ENCODE assay signal across 9 mouse cellular contexts in genomic region chr2:73605077-73605476, GRCm38 (mm10). TPM values are rescaled to one million over a fixed set of nuclear protein-coding genes. Genes with fewer than 3 reads are reported as not detected.
A peak's percentile ranks its signal among the peaks of the same experiment; 100 is the strongest.
DNase-seq lines count a peak whose midpoint lies in the region; ATAC-seq lines count a peak whose summit lies in the region.
"Had no signal": no experiment of that assay in that cellular context is flagged by ENCODE, and none has a peak within 500 bp of the region (broad histone marks: within the 10 kb centered on the region; RNA-seq: fewer than 3 reads in every experiment).

No protein-coding gene starts in this region.

- H3K27me3 ChIP-seq in midbrain, embryonic 14.5 days (ENCODE audit: control insufficient read depth, insufficient read depth, low read length): no peaks in the 10 kb centered on the region

- no peak overlapping the region for H3K9ac ChIP-seq in midbrain, embryonic 14.5 days (replicated peaks; ENCODE audit: low read length)

- peak; percentile 55 for DNase-seq in adrenal gland, adult 2 months
- DNase-seq in adrenal gland, adult 18-20 months (ENCODE audit: low spot score in 2 of 2): no peak
- peak; percentile 16 for DNase-seq in adrenal gland, postnatal 25 days
- peak; percentile 58 to 79 for DNase-seq in kidney, postnatal 25 days
- peak; percentile 61 for DNase-seq in midbrain, embryonic 14.5 days
- DNase-seq in gastrocnemius, adult 18-20 months (ENCODE audit: low spot score): no peak
- no peak for DNase-seq in thymus, postnatal 14 days
- DNase-seq in thymus, postnatal 10 days (ENCODE audit: low spot score in 2 of 2): no peak

- H3K9me3 ChIP-seq in midbrain, embryonic 14.5 days (ENCODE audit: control insufficient read depth, low read length): no peaks in the 10 kb centered on the region

- ATAC-seq in midbrain, embryonic 14.5 days (ENCODE audit: low FRiP score, low TSS enrichment): no peak

- 0 out of 2 replicates have a peak, but pooled peaks cover 5% of the 10 kb centered on the region for H3K4me1 ChIP-seq in midbrain, embryonic 14.5 days (ENCODE audit: control insufficient read depth, insufficient read depth, low read length)

- no peaks in the 10 kb centered on the region for H3K36me3 ChIP-seq in midbrain, embryonic 14.5 days (ENCODE audit: control insufficient read depth, insufficient read depth, low read length)

- 0 out of 2 replicates have a peak overlapping the region, but pooled peaks have one; percentile 45 for H3K27ac ChIP-seq in midbrain, embryonic 14.5 days (replicated peaks; ENCODE audit: low read depth, low read length)

- H3K4me3 ChIP-seq in midbrain, embryonic 14.5 days (replicated peaks; ENCODE audit: low read depth, low read length): no peak overlapping the region
- H3K4me3 ChIP-seq: myocyte had no signal

- WGBS in midbrain, embryonic 14.5 days: 51% methylated on average over 8 of the region's 8 CpGs

- H3K4me2 ChIP-seq in midbrain, embryonic 14.5 days (ENCODE audit: low read length): no peak overlapping the region

RNA-seq across cellular contexts. Expression of gene Chrna1, which starts 24.9 kb away (rescaled TPM):
- total RNA-seq in adrenal gland, adult 2 months (2021): not detected
- 0.02 TPM in 1 of 2 replicates, not detected in the other for polyA plus RNA-seq in adrenal gland, adult 2 months (2012; rRNA removed)
- not detected for total RNA-seq in adrenal gland, adult 18-20 months (2021)
- not detected in 2 replicates for total RNA-seq in adrenal gland, postnatal 25 days (2021)
- 0.18 and 0.20 TPM in 2 replicates for polyA plus RNA-seq in midbrain, embryonic 14.5 days (2014; fragmentation: Nextera tagmentation; extraction: Ambion mirVana)
- total RNA-seq in gastrocnemius, adult 18-20 months (2021): 1 to 10 TPM; 6.0 to 6.1 TPM

Comparison
In these comparisons a context has a peak if more than half of its experiments do, and no peak if none do; other contexts are left out.
1. DNase-seq: peak in adrenal gland, adult 2 months (single experiment), adrenal gland, postnatal 25 days (single experiment), kidney, postnatal 25 days (2 of 2) and midbrain, embryonic 14.5 days (single experiment); none in adrenal gland, adult 18-20 months (0 of 2), gastrocnemius, adult 18-20 months (single experiment), thymus, postnatal 14 days (single experiment) and thymus, postnatal 10 days (0 of 2).